Mouse (Mus musculus): Measurements from ENCODE around the gene Syt1. TPM values are rescaled to one million over a fixed set of nuclear protein-coding genes. Genes with fewer than 3 reads are reported as not detected.

The Syt1 gene
- 0.58 and 0.76 TPM in 2 replicates for polyA plus RNA-seq (2012; rRNA removed)

DNA sequence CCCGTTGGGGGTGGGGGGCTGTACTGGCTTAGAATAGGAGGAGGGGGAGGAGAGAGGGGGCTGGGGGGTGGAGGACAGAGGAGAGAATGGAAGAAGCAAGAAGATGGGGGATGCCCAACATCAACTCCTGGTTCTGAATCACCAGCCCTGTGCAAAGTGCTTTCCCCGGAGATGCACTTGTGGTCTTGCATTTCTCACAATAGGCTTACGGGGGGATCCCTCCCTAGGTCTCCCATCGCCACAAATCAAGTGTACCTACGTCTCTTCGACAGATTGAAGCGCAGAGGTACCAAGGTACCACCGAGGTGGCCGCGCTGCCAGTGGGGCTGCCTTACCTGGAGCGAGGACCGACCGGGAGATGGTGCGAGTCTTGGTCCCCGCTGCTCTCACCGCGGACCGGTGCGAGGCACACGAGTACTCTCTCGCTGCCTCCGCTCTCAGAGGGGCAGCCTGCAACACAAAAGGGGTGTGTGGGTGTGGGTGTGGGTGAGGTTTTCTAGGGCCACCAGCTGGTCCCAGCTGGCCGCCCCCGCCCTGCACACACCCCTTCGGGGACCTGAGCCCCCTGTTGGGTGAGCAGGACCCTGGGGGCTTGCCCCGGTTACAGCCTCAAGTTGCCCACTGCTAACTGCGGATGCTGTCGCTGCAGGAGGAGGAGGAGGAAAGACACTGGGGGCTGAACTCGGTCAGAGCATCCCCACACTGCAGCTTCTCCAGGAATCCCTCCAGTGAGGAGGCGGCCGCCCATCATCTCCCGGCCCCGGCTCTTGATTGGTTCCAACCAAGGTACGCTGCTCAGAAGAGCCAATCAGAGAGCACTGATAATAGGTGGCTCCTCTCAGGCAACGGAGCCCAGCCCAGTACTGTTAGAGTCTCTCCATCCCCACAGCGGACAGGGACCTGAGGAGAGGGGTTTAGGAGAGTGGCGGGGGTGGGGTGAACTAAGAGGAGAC lies at the start of gene Syt1:
Gene Syt1 (minus strand): TSS at position 742 of the 953 bp plus-strand sequence.
- DNase-seq (ENCODE audit: low read depth): no peak

DNA sequence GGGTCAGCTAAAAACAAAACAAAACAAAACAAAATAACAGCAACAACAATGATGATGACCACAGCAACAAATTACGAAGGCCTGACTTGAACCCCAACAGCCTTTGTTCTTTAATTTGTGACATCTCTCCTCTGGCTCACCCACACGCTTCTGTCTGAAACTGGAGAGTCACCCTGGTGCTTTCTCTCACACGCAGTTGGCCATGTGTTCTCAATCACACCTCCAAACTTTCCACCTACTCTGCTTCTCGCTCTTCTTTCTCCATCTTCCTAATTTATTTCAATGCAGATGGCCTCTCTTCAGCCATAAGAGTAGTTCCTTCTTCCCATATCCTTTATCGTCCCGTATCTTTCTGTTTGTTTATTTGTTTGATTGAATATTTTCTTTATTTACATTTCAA lies 45.7 kb upstream of the Syt1 start:
- no peak for DNase-seq (ENCODE audit: low read depth)

DNA sequence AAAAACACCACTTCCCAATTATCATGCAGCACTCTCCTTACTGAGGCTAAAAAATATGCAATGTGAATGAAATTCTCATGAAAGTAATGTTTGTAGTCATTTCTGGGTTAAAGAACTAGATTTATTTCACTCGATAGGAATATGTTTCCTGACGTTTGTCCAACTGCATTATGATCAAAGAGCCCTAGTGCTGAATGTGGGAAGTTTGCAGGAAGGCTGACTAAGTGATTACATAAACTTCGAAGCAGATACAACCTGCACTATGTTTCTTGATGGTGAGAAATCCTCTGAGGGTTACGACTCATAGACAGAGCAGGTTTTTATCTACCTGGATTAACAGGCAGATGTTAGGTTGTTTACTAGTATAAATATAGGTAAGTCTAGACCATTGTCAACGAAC lies 36.8 kb upstream of the Syt1 start:
- DNase-seq (ENCODE audit: low read depth): no peak

GRCm38 (mm10) chr10:109046988-109047387 lies 36.2 kb upstream of the Syt1 start:
- DNase-seq (ENCODE audit: low read depth): no peak

DNA sequence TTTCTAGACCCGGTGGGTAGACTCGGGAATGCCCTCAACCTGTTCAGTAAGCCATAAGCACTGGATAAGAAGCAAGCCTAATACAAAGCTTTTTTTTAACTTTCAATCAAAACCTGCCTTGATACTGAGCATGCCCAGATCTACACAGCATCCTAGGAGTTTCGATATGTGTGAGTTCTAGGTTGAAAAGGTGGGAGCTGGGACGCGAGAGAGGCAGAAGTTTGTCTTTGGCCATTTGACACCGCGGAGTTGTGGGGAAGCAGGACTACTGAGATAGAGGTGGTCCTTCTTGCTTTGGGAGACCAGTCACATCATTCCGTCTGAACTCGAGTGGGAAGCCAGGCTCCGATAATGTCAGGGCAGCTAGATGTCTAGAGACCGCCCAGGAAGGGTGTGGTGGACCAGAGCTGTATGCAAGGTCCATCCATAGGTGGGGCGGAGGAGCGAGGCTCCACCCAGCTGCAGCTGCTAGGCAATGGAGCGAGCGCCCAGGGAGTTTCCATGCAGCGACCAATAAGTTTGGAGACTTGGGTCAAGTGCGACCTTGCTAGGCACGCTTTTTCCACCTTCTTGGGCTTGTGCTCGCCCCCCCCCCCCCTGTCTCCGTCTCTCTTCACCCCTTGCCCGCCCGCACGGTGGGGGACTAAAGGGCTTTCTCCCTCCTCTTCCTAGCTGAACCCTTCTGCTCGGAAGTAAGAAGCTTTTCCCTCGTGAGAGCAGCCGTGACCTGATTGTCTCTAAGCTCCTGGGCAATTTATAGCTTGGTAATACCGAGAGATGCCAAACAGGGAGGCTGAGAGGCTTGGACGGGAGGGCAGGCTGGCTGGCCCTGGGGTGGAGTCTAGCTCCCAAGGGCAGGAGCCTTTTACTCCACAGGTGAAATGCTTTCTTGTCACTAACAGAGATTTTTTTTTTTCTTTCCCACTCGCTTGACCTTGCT lies 714 bp upstream of the Syt1 start:
- DNase-seq (ENCODE audit: low read depth): no peak

- no peak for DNase-seq (ENCODE audit: low read depth)
Observed at GRCm38 (mm10) chr10:109009831-109010230, 951 bp downstream of the Syt1 start.

DNA sequence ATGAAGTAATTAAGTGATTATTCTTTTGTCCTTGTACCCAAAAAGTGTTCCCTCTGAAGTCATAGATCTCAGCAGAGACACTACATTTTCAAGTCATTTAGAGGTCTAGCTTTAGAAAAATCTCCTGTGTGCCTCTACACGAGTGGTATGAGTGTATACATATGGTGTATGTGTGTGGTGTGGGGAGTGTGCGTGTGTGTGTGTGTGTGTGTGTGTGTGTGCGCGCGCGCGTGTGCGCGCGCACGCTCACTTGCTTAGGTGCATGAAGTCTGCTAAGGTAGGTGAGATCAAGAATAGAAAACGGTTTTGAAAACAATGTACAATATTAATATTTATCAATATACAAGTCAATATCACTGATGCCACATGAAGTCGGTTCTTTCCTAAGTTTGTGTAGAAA lies 2.3 kb downstream of the Syt1 start:
- DNase-seq (ENCODE audit: low read depth): no peak

DNA sequence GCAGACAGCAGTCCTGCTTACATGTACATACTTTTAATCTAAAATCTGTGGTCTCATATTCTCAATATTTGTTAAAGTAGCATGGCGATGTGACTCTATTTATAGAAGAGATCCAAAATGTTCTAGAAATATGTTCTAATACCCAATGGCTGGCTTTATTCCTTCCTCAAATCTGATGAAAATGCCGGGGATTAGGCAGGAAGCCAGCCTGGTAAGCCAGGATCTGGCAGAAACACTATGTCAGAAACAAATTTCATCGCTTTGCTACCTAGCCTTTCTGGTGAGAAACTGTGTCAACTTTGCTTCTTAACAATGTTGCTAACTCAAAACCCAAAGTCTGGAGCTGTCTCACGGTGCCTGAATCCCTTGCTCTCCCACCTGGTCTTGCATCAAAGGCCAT lies 7.3 kb downstream of the Syt1 start:
- no peak for DNase-seq (ENCODE audit: low read depth)

GRCm38 (mm10) chr10:108987250-108987649 lies 23.5 kb downstream of the Syt1 start:
- DNase-seq (ENCODE audit: low read depth): no peak

DNA sequence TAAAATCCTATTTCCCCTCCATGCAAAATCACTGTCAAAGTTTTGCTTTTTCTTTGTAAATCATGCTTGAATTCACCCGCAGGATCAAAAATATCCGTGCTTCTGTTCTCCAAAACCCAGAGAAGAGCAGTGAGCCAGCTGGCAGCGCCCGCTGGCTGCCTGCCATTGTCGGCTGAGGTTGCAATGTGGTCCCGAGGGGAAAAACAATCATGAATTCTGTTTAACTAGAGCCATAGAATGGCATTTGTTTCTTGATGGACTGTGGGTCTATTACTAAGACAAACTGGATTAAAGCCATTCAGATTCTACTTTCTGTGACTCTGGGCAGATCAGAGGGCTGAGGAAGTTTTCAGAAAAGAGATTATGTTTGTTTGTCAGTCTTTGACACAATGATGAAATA lies 31.1 kb downstream of the Syt1 start:
- no peak for DNase-seq (ENCODE audit: low read depth)

DNA sequence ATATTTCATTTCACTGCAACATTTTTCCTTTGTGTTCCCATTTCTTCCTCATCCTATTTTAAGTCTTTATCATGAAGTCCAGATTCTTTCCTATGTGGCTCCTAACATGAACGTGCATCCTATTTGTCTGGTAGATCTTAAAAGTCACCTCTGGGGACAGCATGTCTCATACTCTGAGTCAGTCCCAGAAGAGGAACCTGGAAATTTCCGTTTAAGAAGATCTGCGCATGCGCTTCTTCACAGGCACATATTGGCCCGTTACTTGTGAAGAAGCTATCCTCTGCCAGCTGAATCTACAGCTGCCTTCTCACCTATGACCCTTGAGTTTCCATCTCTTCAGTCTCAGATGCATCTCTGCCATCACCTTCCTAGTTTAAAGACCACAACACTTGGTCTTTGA lies 55.8 kb downstream of the Syt1 start:
- DNase-seq (ENCODE audit: low read depth): no peak

- no peak for DNase-seq (ENCODE audit: low read depth)
Observed at GRCm38 (mm10) chr10:108952182-108952581, 58.6 kb downstream of the Syt1 start.

- DNase-seq (ENCODE audit: low read depth): no peak
Observed at GRCm38 (mm10) chr10:108936838-108937430, 73.8 kb downstream of the Syt1 start.

GRCm38 (mm10) chr10:108930299-108930698 lies 80.5 kb downstream of the Syt1 start:
- no peak for DNase-seq (ENCODE audit: low read depth)

GRCm38 (mm10) chr10:108929676-108930075 lies 81.1 kb downstream of the Syt1 start:
- no peak for DNase-seq (ENCODE audit: low read depth)

- no peak for DNase-seq (ENCODE audit: low read depth)
Observed at GRCm38 (mm10) chr10:108905264-108905663, 105.5 kb downstream of the Syt1 start.

DNA sequence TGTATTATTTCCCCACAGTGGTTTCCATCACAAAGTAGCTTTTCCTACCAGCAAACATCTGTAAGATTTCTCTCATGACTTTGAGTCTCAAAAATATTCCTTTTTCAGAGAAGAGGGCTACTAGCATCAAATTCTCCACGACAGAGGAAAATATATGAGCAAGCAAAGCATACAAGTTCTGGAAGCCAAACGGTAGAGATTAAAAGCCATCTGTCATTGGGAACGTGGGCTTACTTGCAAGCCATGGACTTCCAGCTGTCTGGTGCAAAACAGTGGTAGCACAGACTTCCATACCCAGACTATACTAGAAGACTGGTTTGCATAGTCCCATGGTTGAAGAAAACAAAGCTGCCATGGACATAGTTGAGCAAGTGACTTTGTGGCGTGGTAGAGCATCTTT lies 106.4 kb downstream of the Syt1 start:
- no peak for DNase-seq (ENCODE audit: low read depth)

DNA sequence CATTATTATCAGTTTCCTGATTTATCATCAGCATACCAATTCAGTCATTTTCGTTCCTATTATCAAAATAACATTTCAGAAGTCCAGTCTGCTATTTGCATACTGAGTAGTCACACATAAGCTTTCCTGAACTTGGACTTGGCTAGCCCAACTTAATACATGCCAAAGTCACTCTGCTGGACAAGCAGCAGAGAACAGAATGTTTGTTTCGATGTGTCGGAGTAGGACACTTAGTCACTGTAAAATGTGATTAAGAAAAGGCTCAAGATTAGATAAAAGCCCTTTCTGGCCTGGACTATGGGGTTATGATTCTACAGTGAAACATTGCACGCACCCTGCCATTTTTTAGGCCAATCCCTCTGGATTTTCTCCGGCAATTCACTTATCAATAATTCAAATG lies 114.3 kb downstream of the Syt1 start:
- DNase-seq (ENCODE audit: low read depth): no peak

- DNase-seq (ENCODE audit: low read depth): no peak
Observed at GRCm38 (mm10) chr10:108893288-108893687, 117.5 kb downstream of the Syt1 start.

GRCm38 (mm10) chr10:108892441-108892840 lies 118.3 kb downstream of the Syt1 start:
- no peak for DNase-seq (ENCODE audit: low read depth)

- no peak for DNase-seq (ENCODE audit: low read depth)
Observed at GRCm38 (mm10) chr10:108889084-108889483, 121.7 kb downstream of the Syt1 start.

- DNase-seq (ENCODE audit: low read depth): no peak
Observed at GRCm38 (mm10) chr10:108886781-108887180, 124.0 kb downstream of the Syt1 start.
